Mouse (Mus musculus) lung, postnatal 0 days (tissue): Measurements from ENCODE around the gene Keg1.

Experiments
- CTCF ChIP-seq: IDR thresholded peaks from 2 replicates; pipeline ENCODE4 v1.5.1; 2016; ENCODE audit warnings: antibody characterized with exemption, mild to moderate bottlenecking
- EP300 ChIP-seq: IDR thresholded peaks from 2 replicates; pipeline ENCODE4 v1.6.1; 2016; ENCODE audit warnings: antibody characterized with exemption, mild to moderate bottlenecking, control low read depth

DNA sequence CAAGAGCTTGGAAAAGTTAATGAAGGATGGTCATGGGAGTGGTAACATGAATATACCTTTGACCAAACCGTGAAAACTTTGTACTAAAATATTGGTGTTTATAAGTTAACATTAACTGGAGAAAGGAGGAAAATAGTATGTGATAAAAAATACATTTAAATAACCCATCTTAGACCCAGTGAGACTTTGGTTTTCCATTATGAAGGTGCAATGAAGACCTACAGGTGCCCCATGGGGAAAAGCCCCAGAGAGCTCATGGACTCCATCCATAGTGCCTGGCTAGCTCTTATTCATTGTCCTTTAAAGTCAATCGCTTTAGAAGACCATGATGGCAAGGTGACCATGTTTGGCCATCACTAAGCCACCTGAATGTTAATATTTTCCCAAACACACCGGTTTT, 17.8 kb upstream of the Keg1 start, which contains the start of gene Olfr1443:
- TF ChIP-seq CTCF (no peak), EP300 (no peak)
